Mouse (Mus musculus) myocyte (in vitro differentiated cells): Measurements from ENCODE around the gene Hemgn.

Experiments
- CEBPB ChIP-seq: IDR thresholded peaks from 2 replicates; pipeline ENCODE4 v1.6.1; 2011; ENCODE audit warnings: mild to moderate bottlenecking, moderate library complexity; ENCODE audit not compliant: poor library complexity, insufficient read depth, severe bottlenecking
- E2F4 ChIP-seq: IDR thresholded peaks from one replicate; pipeline ENCODE4 v1.6.1; 2011; ENCODE audit warnings: mild to moderate bottlenecking, control low read depth, moderate library complexity; ENCODE audit not compliant: insufficient read depth
- MAX ChIP-seq: IDR thresholded peaks from one replicate; pipeline ENCODE4 v1.6.1; 2011; ENCODE audit warnings: low read depth, mild to moderate bottlenecking, control low read depth
- MYOD1 ChIP-seq, 3 experiments: IDR thresholded peaks; one replicate each; pipeline ENCODE4 v1.6.1; 2011; ENCODE audit warnings: control low read depth in 2 of 3, low read depth in 2 of 3, mild to moderate bottlenecking in 2 of 3, moderate library complexity in 1 of 3; ENCODE audit not compliant: insufficient read length in 2 of 3, control insufficient read depth in 1 of 3
- MYOG ChIP-seq, 3 experiments: IDR thresholded peaks; one replicate each; pipeline ENCODE4 v1.6.1; 2011; ENCODE audit warnings: control low read depth in 2 of 3, low read depth in 2 of 3, mild to moderate bottlenecking in 2 of 3; ENCODE audit not compliant: insufficient read length in 2 of 3, control insufficient read depth in 1 of 3, insufficient read depth in 1 of 3
- POLR2A ChIP-seq: IDR thresholded peaks from one replicate; pipeline ENCODE4 v1.6.1; 2011; ENCODE audit warnings: low read depth, mild to moderate bottlenecking, control low read depth, moderate library complexity; ENCODE audit not compliant: insufficient read length
- POLR2AphosphoS2 ChIP-seq: IDR thresholded peaks from one replicate; pipeline ENCODE4 v1.6.1; 2011; ENCODE audit warnings: low read depth, control low read depth; ENCODE audit not compliant: insufficient read length
- REST ChIP-seq: IDR thresholded peaks from one replicate; pipeline ENCODE4 v1.6.1; 2011; ENCODE audit warnings: mild to moderate bottlenecking, control low read depth, moderate library complexity; ENCODE audit not compliant: insufficient read depth, insufficient read length
- SRF ChIP-seq: IDR thresholded peaks from one replicate; pipeline ENCODE4 v1.6.1; 2011; ENCODE audit warnings: low read depth; ENCODE audit not compliant: control insufficient read depth, insufficient read length
- TCF12 ChIP-seq: IDR thresholded peaks from one replicate; pipeline ENCODE4 v1.6.1; 2011; ENCODE audit warnings: mild to moderate bottlenecking, control low read depth; ENCODE audit not compliant: poor library complexity, insufficient read depth, severe bottlenecking
- USF1 ChIP-seq: IDR thresholded peaks from one replicate; pipeline ENCODE4 v1.6.1; 2011; ENCODE audit warnings: low read depth, mild to moderate bottlenecking, control low read depth, moderate library complexity

DNA sequence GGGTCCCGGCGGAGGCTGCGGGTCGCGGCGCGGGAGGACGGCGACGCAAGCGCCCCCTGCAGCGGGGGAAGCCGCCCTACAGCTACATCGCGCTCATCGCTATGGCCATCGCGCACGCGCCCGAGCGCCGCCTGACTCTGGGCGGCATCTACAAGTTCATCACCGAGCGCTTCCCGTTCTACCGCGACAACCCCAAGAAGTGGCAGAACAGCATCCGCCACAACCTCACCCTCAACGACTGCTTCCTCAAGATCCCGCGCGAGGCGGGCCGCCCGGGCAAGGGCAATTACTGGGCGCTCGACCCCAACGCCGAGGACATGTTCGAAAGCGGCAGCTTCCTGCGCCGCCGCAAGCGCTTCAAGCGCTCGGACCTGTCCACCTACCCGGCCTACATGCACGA, 69.0 kb downstream of the Hemgn start:
- TF ChIP-seq POLR2A (no peak), POLR2AphosphoS2 (no peak), MYOG (IDR thresholded peaks at IDR 0.05; ENCODE audit: control insufficient read depth in 1 of 3, insufficient read depth in 1 of 3, insufficient read length in 2 of 3, low read depth in 2 of 3) (no peak), MAX (no peak), SRF (no peak), USF1 (no peak), MYOD1 (IDR thresholded peaks at IDR 0.05; ENCODE audit: control insufficient read depth in 1 of 3, insufficient read length in 2 of 3, low read depth in 2 of 3) (no peak), E2F4 (no peak), TCF12 (no peak), REST (no peak), CEBPB (no peak)
